8 mouse cellular contexts compared by ENCODE assay signal in genomic region chr10:80928586-80929298, GRCm38 (mm10). TPM values are rescaled to one million over a fixed set of nuclear protein-coding genes. Genes with fewer than 3 reads are reported as not detected.
DNase-seq lines count a peak whose midpoint lies in the region; ATAC-seq lines count a peak whose summit lies in the region.

No protein-coding gene starts in this region.

- H3K4me1 ChIP-seq in brown adipose tissue, adult 24 weeks (ENCODE audit: control insufficient read depth, insufficient read depth, insufficient read length, low read length): peaks cover 7% of the 10 kb centered on the region
- peaks cover 22 to 34% of the 10 kb centered on the region in 2 experiments for H3K4me1 ChIP-seq in heart, embryonic 14.5 days (ENCODE audit: control insufficient read depth in 2 of 2, insufficient read depth in 2 of 2, low read length in 2 of 2)
- peaks cover 57% of the 10 kb centered on the region for H3K4me1 ChIP-seq in liver, embryonic 13.5 days (replicated peaks)
- peaks cover 41% of the 10 kb centered on the region for H3K4me1 ChIP-seq in stomach, embryonic 14.5 days (ENCODE audit: control insufficient read depth, insufficient read depth, low read length)

- peak overlapping the region; percentile 43; the same call in 1 of the 2 replicates for H3K27ac ChIP-seq in brown adipose tissue, adult 24 weeks (replicated peaks; ENCODE audit: low read depth, low read length)
- peak overlapping the region; percentile 95 to 96 for H3K27ac ChIP-seq in heart, embryonic 14.5 days (replicated peaks in 1 of 2; ENCODE audit: control insufficient read depth in 1 of 2, insufficient read depth in 1 of 2, low read depth in 2 of 2, low read length in 2 of 2)
- H3K27ac ChIP-seq in liver, embryonic 13.5 days: peak overlapping the region; percentile 63; the same call in 1 of the 2 replicates
- peak overlapping the region; percentile 95 for H3K27ac ChIP-seq in stomach, embryonic 14.5 days (ENCODE audit: low read length)

- H3K4me2 ChIP-seq in heart, embryonic 14.5 days (ENCODE audit: low read length): peak overlapping the region; percentile 98
- peak overlapping the region; percentile 86 for H3K4me2 ChIP-seq in liver, embryonic 13.5 days
- H3K4me2 ChIP-seq in stomach, embryonic 14.5 days (replicated peaks; ENCODE audit: low read depth, low read length): peak overlapping the region; percentile 93

- ATAC-seq in CD4-positive, CD25-positive, alpha-beta regulatory T cell, adult 4 months: peak; percentile 40
- peak; percentile 47; the same call in 1 of the 2 replicates for ATAC-seq in erythroid progenitor cell, adult 5-6 weeks (replicated peaks; ENCODE audit: low FRiP score, poor library complexity, severe bottlenecking)
- ATAC-seq in heart, embryonic 14.5 days (ENCODE audit: insufficient number of reproducible peaks, insufficient read depth, low FRiP score, low read depth): peak; percentile 18; the same call in 1 of the 2 replicates
- peak; percentile 15; the same call in 1 of the 2 replicates for ATAC-seq in liver, embryonic 13.5 days (ENCODE audit: low read depth)
- peak; percentile 8; the same call in 1 of the 2 replicates for ATAC-seq in stomach, embryonic 14.5 days (ENCODE audit: insufficient number of reproducible peaks, insufficient read depth, low FRiP score, low read depth)

- H3K27me3 ChIP-seq in heart, embryonic 14.5 days (ENCODE audit: control insufficient read depth, insufficient read depth, low read length): no peaks in the 10 kb centered on the region
- H3K27me3 ChIP-seq in liver, embryonic 13.5 days: peaks cover 48% of the 10 kb centered on the region
- H3K27me3 ChIP-seq in stomach, embryonic 14.5 days (ENCODE audit: control insufficient read depth, insufficient read depth, low read length): peaks cover 8% of the 10 kb centered on the region; the same call in 1 of the 2 replicates

- peak overlapping the region; percentile 85 for H3K9ac ChIP-seq in heart, embryonic 14.5 days (ENCODE audit: low read length)
- H3K9ac ChIP-seq in liver, embryonic 13.5 days: peak overlapping the region; percentile 62
- peak overlapping the region; percentile 64 for H3K9ac ChIP-seq in stomach, embryonic 14.5 days (replicated peaks; ENCODE audit: low read depth, low read length)

- DNase-seq in kidney, postnatal 14 days: peak; percentile 93
- peak; percentile 73 for DNase-seq in liver, embryonic 13.5 days
- peak; percentile 76 to 87 for DNase-seq in natural killer cell, adult 2 months (ENCODE audit: low spot score in 2 of 2)

- H3K4me3 ChIP-seq in brown adipose tissue, adult 24 weeks (ENCODE audit: insufficient read depth, low read depth, low read length): peak overlapping the region; percentile 81
- H3K4me3 ChIP-seq in heart, embryonic 14.5 days (ENCODE audit: control insufficient read depth in 1 of 2, insufficient read depth in 1 of 2, low read depth in 1 of 2, low read length in 2 of 2): peak overlapping the region; percentile 60 to 85
- peak overlapping the region; percentile 59 for H3K4me3 ChIP-seq in liver, embryonic 13.5 days (replicated peaks)
- peak overlapping the region; percentile 53 for H3K4me3 ChIP-seq in stomach, embryonic 14.5 days (ENCODE audit: low read depth, low read length)

- WGBS in heart, embryonic 14.5 days: under 1% methylated on average over 48 of the region's 48 CpGs
- WGBS in liver, embryonic 13.5 days (ENCODE audit: insufficient replicate concordance): under 1% methylated on average over 48 of the region's 48 CpGs
- WGBS in stomach, embryonic 14.5 days: under 1% methylated on average over 48 of the region's 48 CpGs

- H3K9me3 ChIP-seq in heart, embryonic 14.5 days (ENCODE audit: control insufficient read depth, low read length): no peaks in the 10 kb centered on the region
- no peaks in the 10 kb centered on the region for H3K9me3 ChIP-seq in liver, embryonic 13.5 days (replicated peaks)
- no peaks in the 10 kb centered on the region for H3K9me3 ChIP-seq in stomach, embryonic 14.5 days (ENCODE audit: control insufficient read depth, low read depth, low read length)

- H3K36me3 ChIP-seq in heart, embryonic 14.5 days (ENCODE audit: control insufficient read depth, insufficient read depth, low read length): no peaks in the 10 kb centered on the region; the same call in 1 of the 2 replicates
- no peaks in the 10 kb centered on the region for H3K36me3 ChIP-seq in liver, embryonic 13.5 days
- no peaks in the 10 kb centered on the region for H3K36me3 ChIP-seq in stomach, embryonic 14.5 days (ENCODE audit: control insufficient read depth, insufficient read depth, low read length)

RNA-seq across cellular contexts. Expression of gene Gadd45b, which starts 1.1 kb away (rescaled TPM):
- polyA plus RNA-seq in CD4-positive, CD25-positive, alpha-beta regulatory T cell, adult 4 months (2017; shearing (Covaris generic)): 10 to 100 TPM; 25.3 to 38.9 TPM
- polyA plus RNA-seq in brown adipose tissue, adult 24 weeks (2012; ENCODE audit: insufficient read depth, insufficient read length, missing spikeins): 7.2 and 10.3 TPM in 2 replicates
- 1.3 and 1.8 TPM in 2 replicates for total RNA-seq in erythroid progenitor cell, adult 5-6 weeks (2015; ENCODE audit: low replicate concordance)
- 3.6 and 9.2 TPM in 2 replicates for total RNA-seq in erythroid progenitor cell, adult 5-6 weeks (2017; ENCODE audit: low replicate concordance)
- polyA plus RNA-seq in heart, embryonic 14.5 days (2014; fragmentation: Nextera tagmentation; extraction: Ambion mirVana): 34.5 and 39.8 TPM in 2 replicates
- 1.6 and 1.8 TPM in 2 replicates for polyA plus RNA-seq in liver, embryonic 13.5 days (2015; fragmentation: Nextera tagmentation; extraction: Ambion mirVana)
- polyA plus RNA-seq in stomach, embryonic 14.5 days (2014; fragmentation: Nextera tagmentation; extraction: Ambion mirVana): 16.1 and 20.7 TPM in 2 replicates

RNA-seq across cellular contexts. Expression of gene Lmnb2, which starts 10.7 kb away (rescaled TPM):
- polyA plus RNA-seq in CD4-positive, CD25-positive, alpha-beta regulatory T cell, adult 4 months (2017; shearing (Covaris generic)): 1 to 10 TPM; 3.3 to 4.7 TPM
- polyA plus RNA-seq in brown adipose tissue, adult 24 weeks (2012; ENCODE audit: insufficient read depth, insufficient read length, missing spikeins): 1.9 and 4.9 TPM in 2 replicates
- 0.36 and 1.3 TPM in 2 replicates for total RNA-seq in erythroid progenitor cell, adult 5-6 weeks (2015; ENCODE audit: low replicate concordance)
- total RNA-seq in erythroid progenitor cell, adult 5-6 weeks (2017; ENCODE audit: low replicate concordance): 7.3 and 9.0 TPM in 2 replicates
- polyA plus RNA-seq in heart, embryonic 14.5 days (2014; fragmentation: Nextera tagmentation; extraction: Ambion mirVana): 7.3 and 8.1 TPM in 2 replicates
- 14.0 and 15.4 TPM in 2 replicates for polyA plus RNA-seq in liver, embryonic 13.5 days (2015; fragmentation: Nextera tagmentation; extraction: Ambion mirVana)
- 12.1 and 14.6 TPM in 2 replicates for polyA plus RNA-seq in stomach, embryonic 14.5 days (2014; fragmentation: Nextera tagmentation; extraction: Ambion mirVana)

RNA-seq across cellular contexts. Expression of gene Timm13, which starts 28.0 kb away (rescaled TPM):
- 100 to 1,000 TPM; 212 to 257 TPM for polyA plus RNA-seq in CD4-positive, CD25-positive, alpha-beta regulatory T cell, adult 4 months (2017; shearing (Covaris generic))
- 319 and 342 TPM in 2 replicates for polyA plus RNA-seq in brown adipose tissue, adult 24 weeks (2012; ENCODE audit: insufficient read depth, insufficient read length, missing spikeins)
- 17.6 and 32.1 TPM in 2 replicates for total RNA-seq in erythroid progenitor cell, adult 5-6 weeks (2015; ENCODE audit: low replicate concordance)
- 3.7 and 7.6 TPM in 2 replicates for total RNA-seq in erythroid progenitor cell, adult 5-6 weeks (2017; ENCODE audit: low replicate concordance)
- polyA plus RNA-seq in heart, embryonic 14.5 days (2014; fragmentation: Nextera tagmentation; extraction: Ambion mirVana): 310 and 338 TPM in 2 replicates
- polyA plus RNA-seq in liver, embryonic 13.5 days (2015; fragmentation: Nextera tagmentation; extraction: Ambion mirVana): 249 and 266 TPM in 2 replicates
- polyA plus RNA-seq in stomach, embryonic 14.5 days (2014; fragmentation: Nextera tagmentation; extraction: Ambion mirVana): 340 and 345 TPM in 2 replicates

RNA-seq across cellular contexts. Expression of gene Tmprss9, which starts 57.1 kb away (rescaled TPM):
- polyA plus RNA-seq in CD4-positive, CD25-positive, alpha-beta regulatory T cell, adult 4 months (2017; shearing (Covaris generic)): not detected
- not detected in 2 replicates for polyA plus RNA-seq in brown adipose tissue, adult 24 weeks (2012; ENCODE audit: insufficient read depth, insufficient read length, missing spikeins)
- 0.72 TPM in 1 of 2 replicates, not detected in the other for total RNA-seq in erythroid progenitor cell, adult 5-6 weeks (2015; ENCODE audit: low replicate concordance)
- 0.30 TPM in 1 of 2 replicates, not detected in the other for total RNA-seq in erythroid progenitor cell, adult 5-6 weeks (2017; ENCODE audit: low replicate concordance)
- 0.05 and 0.07 TPM in 2 replicates for polyA plus RNA-seq in heart, embryonic 14.5 days (2014; fragmentation: Nextera tagmentation; extraction: Ambion mirVana)
- 0.05 TPM in 1 of 2 replicates, not detected in the other for polyA plus RNA-seq in liver, embryonic 13.5 days (2015; fragmentation: Nextera tagmentation; extraction: Ambion mirVana)
- polyA plus RNA-seq in stomach, embryonic 14.5 days (2014; fragmentation: Nextera tagmentation; extraction: Ambion mirVana): 0.07 TPM in 1 of 2 replicates, not detected in the other

Comparison
In these comparisons a context has a peak if more than half of its experiments do, and no peak if none do; other contexts are left out.
1. Peak in every context shown above with its lines: DNase-seq, ATAC-seq, H3K4me3 ChIP-seq and H3K27ac ChIP-seq.
2. H3K27ac ChIP-seq: peak in every context shown above with its lines; median percentile 96 in heart, embryonic 14.5 days; 95 in stomach, embryonic 14.5 days; 63 in liver, embryonic 13.5 days; 43 in brown adipose tissue, adult 24 weeks.